Mouse (Mus musculus): ENCODE data around the gene Apol10a. TPM values are rescaled to one million over a fixed set of nuclear protein-coding genes. Genes with fewer than 3 reads are reported as not detected.

Gene Apol10a
- not detected in 2 replicates for polyA plus RNA-seq (2012; rRNA removed)

GRCm38 (mm10) chr15:77476693-77477092 lies at the start of gene Apol10a:
Gene Apol10a (plus strand): TSS chr15:77477047.

GRCm38 (mm10) chr15:77447392-77447791 lies 29.5 kb upstream of the Apol10a start, which contains the start of gene Apol7b:
Gene Apol7b (minus strand): TSS chr15:77447492.

GRCm38 (mm10) chr15:77507966-77508365 lies 31.1 kb downstream of the Apol10a start, which contains the start of gene Apol11a:
Gene Apol11a (plus strand): TSS chr15:77508271.

GRCm38 (mm10) chr15:77533216-77533615 lies 56.4 kb downstream of the Apol10a start, which contains the start of gene Apol7c:
Gene Apol7c (minus strand): TSS chr15:77533316.

Other genes starting within 250 kb of the Apol10a start
- 20.1 and 23.9 TPM in 2 replicates for gene Rbfox2, start 170.0 kb upstream of the Apol10a start, polyA plus RNA-seq (2012; rRNA removed)
- gene Apol7a, start 77.9 kb upstream of the Apol10a start, polyA plus RNA-seq (2012; rRNA removed), result 6.1 and 6.2 TPM in 2 replicates
- 4.2 and 6.8 TPM in 2 replicates for gene Apol9a, start 65.9 kb upstream of the Apol10a start, polyA plus RNA-seq (2012; rRNA removed)
- not detected in 2 replicates for gene Apol7b, start 29.6 kb upstream of the Apol10a start, polyA plus RNA-seq (2012; rRNA removed)
- not detected in 2 replicates for gene Apol11a, start 31.2 kb downstream of the Apol10a start, polyA plus RNA-seq (2012; rRNA removed)
- 0.67 and 0.87 TPM in 2 replicates for gene Apol7c, start 56.3 kb downstream of the Apol10a start, polyA plus RNA-seq (2012; rRNA removed)
- not detected in 2 replicates for gene 1700025B11Rik, start 84.8 kb downstream of the Apol10a start, polyA plus RNA-seq (2012; rRNA removed)
- 0.06 TPM in 1 of 2 replicates, not detected in the other for gene Apol10b, start 119.1 kb downstream of the Apol10a start, polyA plus RNA-seq (2012; rRNA removed)
- not detected in 2 replicates for gene Gm36245, start 122.2 kb downstream of the Apol10a start, polyA plus RNA-seq (2012; rRNA removed)
- gene Apol11b, start 166.2 kb downstream of the Apol10a start, polyA plus RNA-seq (2012; rRNA removed), result not detected in 2 replicates
- not detected in 2 replicates for gene Apol7e, start 221.8 kb downstream of the Apol10a start, polyA plus RNA-seq (2012; rRNA removed)